Mouse (Mus musculus) bone marrow, adult 2 months (tissue): ENCODE measurements around the gene Arrb1. TPM values are rescaled to one million over a fixed set of nuclear protein-coding genes. Genes with fewer than 3 reads are reported as not detected.

Experiments
- H3K27ac ChIP-seq: fragments of 200-500 bp; 2 replicates; pipeline ENCODE4 v1.5.1; 2012; ENCODE audit warnings: low read depth, mild to moderate bottlenecking, control low read depth, inconsistent platforms, low read length; ENCODE audit not compliant: control insufficient read depth, poor library complexity, insufficient read depth
- H3K4me1 ChIP-seq: fragments of 200-500 bp; 2 replicates; pipeline ENCODE4 v1.6.1; 2011; ENCODE audit warnings: low read length; ENCODE audit not compliant: control insufficient read depth, insufficient read depth
- H3K4me3 ChIP-seq: fragments of 200-500 bp; replicated peaks from 2 replicates; pipeline ENCODE3; 2011; ENCODE audit warnings: mild to moderate bottlenecking, low read depth, low read length, control low read depth; ENCODE audit not compliant: control insufficient read depth
- CTCF ChIP-seq: fragments of 200-500 bp; IDR thresholded peaks from 2 replicates; pipeline ENCODE4 v1.5.1; 2011; ENCODE audit warnings: low read length, control low read depth; ENCODE audit not compliant: control insufficient read depth, insufficient read depth
- POLR2A ChIP-seq: fragments of 200-500 bp; IDR thresholded peaks from 2 replicates; pipeline ENCODE4 v1.6.1; 2011; ENCODE audit warnings: low read depth, mild to moderate bottlenecking, control low read depth, low read length, borderline replicate concordance; ENCODE audit not compliant: control insufficient read depth
- WGBS: fragments of 180-500 bp; shearing (Covaris S2); methylation state at CpG from one replicate; pipeline ENCODE4 v1.1.7; 2018; 5-methylcytosine and 5-hydroxymethylcytosine counted together
- polyA plus RNA-seq: library from polyadenylated mRNA; stranded (reverse); fragments of >200 nt; gene quantifications from 2 replicates; pipeline ENCODE4 v1.2.4, GENCODE M21; 2011; ENCODE audit warnings: low replicate concordance; ENCODE audit not compliant: missing spikeins, insufficient read depth, insufficient read length

Arrb1 gene
- polyA plus RNA-seq, 1 experiment: 89.7 TPM

GRCm38 (mm10) chr7:99510087-99510501 is 25.2 kb upstream of the Arrb1 start:
- WGBS: 29% methylated on average over 8 of the region's 8 CpGs
- Histone ChIP-seq H3K4me1 (no peaks in the 10 kb centered on the region), H3K4me3 (no peak overlapping the region), H3K27ac (no peak overlapping the region)
- no peak for TF ChIP-seq CTCF
- TF ChIP-seq POLR2A: no peak

- TF ChIP-seq POLR2A (no peak), CTCF (no peak)
- Histone ChIP-seq H3K27ac (no peak overlapping the region), H3K4me1 (peaks cover 7% of the 10 kb centered on the region; the same call in 1 of the 2 replicates), H3K4me3 (no peak overlapping the region)
- 70% methylated on average over 9 of the region's 9 CpGs for WGBS
Observed at GRCm38 (mm10) chr7:99516092-99516813, 19.0 kb upstream of the Arrb1 start.

GRCm38 (mm10) chr7:99516814-99517157 is 18.5 kb upstream of the Arrb1 start:
- Histone ChIP-seq H3K4me3 (no peak overlapping the region), H3K4me1 (peaks cover 7% of the 10 kb centered on the region; the same call in 1 of the 2 replicates), H3K27ac (peak overlapping the region; percentile 6; the same call in 1 of the 2 replicates)
- TF ChIP-seq CTCF (no peak), POLR2A (no peak)
- 64% methylated on average over 3 of the region's 3 CpGs for WGBS

- no peak overlapping the region for H3K27ac ChIP-seq
- no peak overlapping the region for H3K4me3 ChIP-seq
- WGBS: 65% methylated on average over 4 of the region's 4 CpGs
- peaks cover 7% of the 10 kb centered on the region; the same call in 1 of the 2 replicates for H3K4me1 ChIP-seq
- no peak for TF ChIP-seq CTCF
- TF ChIP-seq POLR2A: no peak
Observed at GRCm38 (mm10) chr7:99518954-99519644, 16.2 kb upstream of the Arrb1 start.

GRCm38 (mm10) chr7:99523121-99523520 is 12.1 kb upstream of the Arrb1 start:
- no peaks in the 10 kb centered on the region for H3K4me1 ChIP-seq
- TF ChIP-seq CTCF (no peak), POLR2A (no peak)
- WGBS: 88% methylated on average over 8 of the region's 8 CpGs
- H3K27ac ChIP-seq: no peak overlapping the region
- H3K4me3 ChIP-seq: no peak overlapping the region

GRCm38 (mm10) chr7:99523837-99524236 is 11.4 kb upstream of the Arrb1 start:
- 94% methylated on average over 1 of the region's 1 CpGs for WGBS
- no peaks in the 10 kb centered on the region for H3K4me1 ChIP-seq
- no peak overlapping the region for H3K27ac ChIP-seq
- no peak for TF ChIP-seq POLR2A
- no peak for TF ChIP-seq CTCF
- H3K4me3 ChIP-seq: no peak overlapping the region

- H3K27ac ChIP-seq: no peak overlapping the region
- H3K4me3 ChIP-seq: no peak overlapping the region
- WGBS: 66% methylated on average over 2 of the region's 2 CpGs
- H3K4me1 ChIP-seq: peaks cover 12% of the 10 kb centered on the region
- TF ChIP-seq POLR2A: no peak
- no peak for TF ChIP-seq CTCF
Observed at GRCm38 (mm10) chr7:99528547-99528946, 6.7 kb upstream of the Arrb1 start.

GRCm38 (mm10) chr7:99529410-99529809 is 5.9 kb upstream of the Arrb1 start:
- no peak overlapping the region for H3K4me3 ChIP-seq
- TF ChIP-seq POLR2A (no peak), CTCF (no peak)
- peaks cover 14% of the 10 kb centered on the region for H3K4me1 ChIP-seq
- 60% methylated on average over 5 of the region's 5 CpGs for WGBS
- no peak overlapping the region for H3K27ac ChIP-seq

- Histone ChIP-seq H3K27ac (peak overlapping the region; percentile 47), H3K4me1 (peaks cover 21% of the 10 kb centered on the region), H3K4me3 (no peak overlapping the region)
- TF ChIP-seq CTCF (no peak), POLR2A (no peak)
- 21% methylated on average over 3 of the region's 3 CpGs for WGBS
Observed at GRCm38 (mm10) chr7:99531408-99531970, 3.8 kb upstream of the Arrb1 start.
